Mouse (Mus musculus) cerebellum, adult 2 months (tissue): ENCODE data around the gene Noc3l. TPM values are rescaled to one million over a fixed set of nuclear protein-coding genes. Genes with fewer than 3 reads are reported as not detected.
A peak's percentile ranks its signal among the peaks of the same experiment; 100 is the strongest.

Experiments used
- DNase-seq, 2 experiments: peaks; one replicate each; pipeline ENCODE4 v3.0.0; 2021
- H3K27ac ChIP-seq: fragments of 200-500 bp; 2 replicates; pipeline ENCODE4 v1.5.1; 2012; ENCODE audit warnings: low read length, control low read depth, inconsistent platforms; ENCODE audit not compliant: insufficient read depth
- H3K27me3 ChIP-seq: fragments of 200-500 bp; 2 replicates; pipeline ENCODE4 v1.6.1; 2012; ENCODE audit warnings: inconsistent platforms, mild to moderate bottlenecking, low read length, moderate library complexity; ENCODE audit not compliant: control insufficient read depth, insufficient read depth
- H3K4me1 ChIP-seq: fragments of 200-500 bp; 2 replicates; pipeline ENCODE4 v1.6.1; 2011; ENCODE audit warnings: low read length; ENCODE audit not compliant: control insufficient read depth, insufficient read depth
- H3K4me3 ChIP-seq: fragments of 200-500 bp; replicated peaks from 2 replicates; pipeline ENCODE3; 2011; ENCODE audit warnings: mild to moderate bottlenecking, low read depth, low read length, control low read depth; ENCODE audit not compliant: insufficient read depth
- CTCF ChIP-seq: fragments of 200-500 bp; IDR thresholded peaks from 2 replicates; pipeline ENCODE4 v1.5.1; 2011; ENCODE audit warnings: low read depth, mild to moderate bottlenecking, control low read depth, low read length, moderate library complexity, borderline replicate concordance; ENCODE audit not compliant: insufficient read depth
- POLR2A ChIP-seq: fragments of 200-500 bp; IDR thresholded peaks from 2 replicates; pipeline ENCODE4 v1.6.1; 2011; ENCODE audit warnings: low read length, control low read depth, borderline replicate concordance; ENCODE audit not compliant: insufficient read depth
- WGBS: fragments of 180-500 bp; shearing (Covaris S2); methylation state at CpG from one replicate; pipeline ENCODE4 v1.1.7; 2018; 5-methylcytosine and 5-hydroxymethylcytosine counted together
- polyA plus RNA-seq: library from polyadenylated mRNA; depleted of rRNA; stranded (reverse); fragments of >200 nt; gene quantifications from 2 replicates; pipeline ENCODE4 v1.2.3, GENCODE M21; 2012

Noc3l gene
- polyA plus RNA-seq, 1 experiment, result 9.8 TPM

- H3K4me1 ChIP-seq, result no peaks in the 10 kb centered on the region; the same call in 1 of the 2 replicates
- peak overlapping the region; percentile 41; the same call in 1 of the 2 replicates for H3K27ac ChIP-seq
- H3K4me3 ChIP-seq, result peak overlapping the region; percentile 67
- no peak for DNase-seq
- 16% methylated on average over 10 of the region's 10 CpGs for WGBS
- H3K27me3 ChIP-seq, result no peaks in the 10 kb centered on the region
- TF ChIP-seq CTCF (no peak), POLR2A (no peak)
These were observed 17.0 kb upstream of the Noc3l start for GRCm38 (mm10) chr19:38836084-38836437.

- H3K27me3 ChIP-seq, result no peaks in the 10 kb centered on the region
- H3K4me1 ChIP-seq, result no peaks in the 10 kb centered on the region
- TF ChIP-seq POLR2A (no peak), CTCF (no peak)
- WGBS, result 67% methylated on average over 1 of the region's 1 CpGs
- no peak overlapping the region for H3K4me3 ChIP-seq
- no peak overlapping the region for H3K27ac ChIP-seq
- no peak for DNase-seq
These were observed 14.2 kb upstream of the Noc3l start for GRCm38 (mm10) chr19:38833224-38833623.

GRCm38 (mm10) chr19:38820186-38820804 is 1.3 kb upstream of the Noc3l start:
- WGBS, result 92% methylated on average over 4 of the region's 4 CpGs
- H3K27ac ChIP-seq, result no peak overlapping the region
- TF ChIP-seq POLR2A (no peak), CTCF (no peak)
- no peak overlapping the region for H3K4me3 ChIP-seq
- DNase-seq, result no peak
- no peaks in the 10 kb centered on the region; the same call in 1 of the 2 replicates for H3K4me1 ChIP-seq
- H3K27me3 ChIP-seq, result no peaks in the 10 kb centered on the region

- no peaks in the 10 kb centered on the region; the same call in 1 of the 2 replicates for H3K4me1 ChIP-seq
- TF ChIP-seq POLR2A (no peak), CTCF (no peak)
- WGBS, result 12% methylated on average over 16 of the region's 16 CpGs
- no peak for DNase-seq
- H3K4me3 ChIP-seq, result peak overlapping the region; percentile 94
- H3K27me3 ChIP-seq, result no peaks in the 10 kb centered on the region
- peak overlapping the region; percentile 82 for H3K27ac ChIP-seq
These were observed 378 bp upstream of the Noc3l start for GRCm38 (mm10) chr19:38819427-38819802.

GRCm38 (mm10) chr19:38818191-38818590 is 846 bp downstream of the Noc3l start:
- WGBS, result 30% methylated on average over 8 of the region's 8 CpGs

GRCm38 (mm10) chr19:38798801-38799200 is 20.2 kb downstream of the Noc3l start:
- peak in 1 of 2 experiments; percentile 15 for DNase-seq
- no peak overlapping the region for H3K27ac ChIP-seq

More at GRCm38 (mm10) chr19:38818191-38818590, 846 bp downstream of the Noc3l start:
- H3K27ac ChIP-seq, result no peak overlapping the region
- no peaks in the 10 kb centered on the region for H3K27me3 ChIP-seq
- no peaks in the 10 kb centered on the region; the same call in 1 of the 2 replicates for H3K4me1 ChIP-seq
- no peak for TF ChIP-seq POLR2A
- no peak for TF ChIP-seq CTCF
- no peak for DNase-seq
- no peak overlapping the region for H3K4me3 ChIP-seq

GRCm38 (mm10) chr19:38798291-38798690 is 20.7 kb downstream of the Noc3l start:
- no peaks in the 10 kb centered on the region for H3K4me1 ChIP-seq
- no peaks in the 10 kb centered on the region for H3K27me3 ChIP-seq
- no peak overlapping the region for H3K27ac ChIP-seq
- TF ChIP-seq CTCF (no peak), POLR2A (no peak)
- H3K4me3 ChIP-seq, result no peak overlapping the region
- 94% methylated on average over 1 of the region's 1 CpGs for WGBS
- no peak for DNase-seq

More at GRCm38 (mm10) chr19:38798801-38799200, 20.2 kb downstream of the Noc3l start:
- 63% methylated on average over 6 of the region's 6 CpGs for WGBS
- no peaks in the 10 kb centered on the region for H3K4me1 ChIP-seq
- TF ChIP-seq CTCF, result no peak
- TF ChIP-seq POLR2A, result no peak
- H3K27me3 ChIP-seq, result no peaks in the 10 kb centered on the region
- no peak overlapping the region for H3K4me3 ChIP-seq

GRCm38 (mm10) chr19:38796546-38796945 is 22.5 kb downstream of the Noc3l start:
- no peak for TF ChIP-seq POLR2A
- no peak for TF ChIP-seq CTCF
- 84% methylated on average over 5 of the region's 5 CpGs for WGBS

More at GRCm38 (mm10) chr19:38796546-38796945, 22.5 kb downstream of the Noc3l start:
- no peak overlapping the region for H3K27ac ChIP-seq
- no peaks in the 10 kb centered on the region for H3K4me1 ChIP-seq
- no peaks in the 10 kb centered on the region for H3K27me3 ChIP-seq
- no peak for DNase-seq
- H3K4me3 ChIP-seq, result no peak overlapping the region
